Mouse (Mus musculus): ENCODE data around the gene Nr2c1.

The Nr2c1 gene

GRCm38 (mm10) chr10:94204973-94205372 lies 57.1 kb downstream of the Nr2c1 start:
- DNase-seq (ENCODE audit: low spot score in 2 of 2): no peak

GRCm38 (mm10) chr10:94210718-94211618 lies 63.1 kb downstream of the Nr2c1 start:
- no peak for DNase-seq (ENCODE audit: low spot score in 2 of 2)

- DNase-seq (ENCODE audit: low spot score in 2 of 2): no peak
Measured at GRCm38 (mm10) chr10:94211725-94212124, 63.9 kb downstream of the Nr2c1 start.

GRCm38 (mm10) chr10:94225026-94225750 lies 77.4 kb downstream of the Nr2c1 start:
- DNase-seq (ENCODE audit: low spot score in 2 of 2): no peak

GRCm38 (mm10) chr10:94230172-94230981 lies 82.6 kb downstream of the Nr2c1 start:
- no peak for DNase-seq (ENCODE audit: low spot score in 2 of 2)

- DNase-seq (ENCODE audit: low spot score in 2 of 2): no peak
Measured at GRCm38 (mm10) chr10:94231025-94231424, 83.2 kb downstream of the Nr2c1 start.

GRCm38 (mm10) chr10:94235200-94235599 lies 87.4 kb downstream of the Nr2c1 start:
- no peak for DNase-seq (ENCODE audit: low spot score in 2 of 2)

- no peak for DNase-seq (ENCODE audit: low spot score in 2 of 2)
Measured at GRCm38 (mm10) chr10:94241346-94241745, 93.5 kb downstream of the Nr2c1 start.
